Mouse (Mus musculus): Measurements from ENCODE around the gene Dlg4. TPM values are rescaled to one million over a fixed set of nuclear protein-coding genes. Genes with fewer than 3 reads are reported as not detected.

Dlg4 gene
- polyA plus RNA-seq, 1 experiment = 8.3 TPM

DNA sequence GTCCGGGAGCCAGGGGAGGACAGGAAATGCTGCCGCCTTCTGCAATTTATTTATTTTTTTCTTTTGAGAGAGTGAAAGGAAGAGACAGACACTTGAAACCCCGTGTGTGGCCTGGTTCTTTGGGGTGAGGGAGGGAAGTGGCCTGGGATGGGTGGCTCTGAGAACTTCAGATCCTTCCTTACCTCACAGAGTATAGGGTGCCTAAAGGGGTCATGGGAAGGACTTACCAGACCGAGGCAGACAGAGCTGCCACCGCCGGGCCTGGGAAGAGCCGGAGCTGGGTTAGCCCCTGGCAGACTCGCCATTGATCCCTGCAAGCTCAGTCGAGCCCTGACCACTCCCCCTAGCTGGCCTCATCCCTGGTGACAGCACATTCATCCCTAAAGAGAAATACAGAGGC lies 28.7 kb downstream of the Dlg4 start:
- no peaks in the 10 kb centered on the region for H3K4me1 ChIP-seq (ENCODE audit: control insufficient read depth, insufficient read depth, low read length)
- no peak overlapping the region for H3K4me3 ChIP-seq (ENCODE audit: insufficient read depth, low read depth, low read length)
- no peaks in the 10 kb centered on the region for H3K27me3 ChIP-seq (replicated peaks; ENCODE audit: control insufficient read depth, insufficient read depth, low read length)
- TF ChIP-seq POLR2A (IDR thresholded peaks at IDR 0.05; ENCODE audit: low read depth, low read length) = no peak
- no peak for TF ChIP-seq CTCF (conservative IDR thresholded peaks at IDR 0.05; ENCODE audit: insufficient read depth, insufficient read length, low read depth, low read length)
- WGBS = 37% methylated on average over 9 of the region's 9 CpGs
- no peaks in the 10 kb centered on the region for H3K36me3 ChIP-seq (ENCODE audit: control insufficient read depth, insufficient read depth, low read length)
- DNase-seq = no peak
- H3K27ac ChIP-seq (ENCODE audit: insufficient read depth, low read depth, low read length) = no peak overlapping the region

DNA sequence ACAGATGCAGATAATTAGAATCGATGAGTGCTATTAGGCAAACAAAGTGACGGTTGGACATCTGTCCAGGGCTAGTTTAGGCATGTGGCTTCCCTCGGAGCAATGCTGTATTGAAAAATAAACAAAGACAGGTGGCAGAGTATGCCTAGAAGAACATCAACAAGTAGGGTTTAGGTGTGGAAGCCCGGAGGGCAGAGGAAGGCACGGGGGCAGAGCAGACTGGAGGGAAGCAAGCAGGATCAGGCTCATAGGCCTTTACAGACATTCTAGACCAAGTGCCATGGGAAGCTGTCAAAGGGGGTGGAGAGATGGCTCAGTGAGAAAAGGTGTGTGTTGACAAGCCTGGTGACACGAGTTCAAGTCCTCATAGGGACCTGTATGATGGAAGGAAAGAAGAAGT lies 32.6 kb downstream of the Dlg4 start:
- TF ChIP-seq POLR2A (IDR thresholded peaks at IDR 0.05; ENCODE audit: low read depth, low read length) (no peak), CTCF (conservative IDR thresholded peaks at IDR 0.05; ENCODE audit: insufficient read depth, insufficient read length, low read depth, low read length) (no peak)
- WGBS = 67% methylated on average over 6 of the region's 6 CpGs
- H3K27me3 ChIP-seq (replicated peaks; ENCODE audit: control insufficient read depth, insufficient read depth, low read length) = no peaks in the 10 kb centered on the region
- H3K27ac ChIP-seq (ENCODE audit: insufficient read depth, low read depth, low read length) = no peak overlapping the region
- H3K36me3 ChIP-seq (ENCODE audit: control insufficient read depth, insufficient read depth, low read length) = no peaks in the 10 kb centered on the region
- no peak overlapping the region for H3K4me3 ChIP-seq (ENCODE audit: insufficient read depth, low read depth, low read length)
- no peaks in the 10 kb centered on the region; the same call in 1 of the 2 replicates for H3K4me1 ChIP-seq (ENCODE audit: control insufficient read depth, insufficient read depth, low read length)
- no peak for DNase-seq

DNA sequence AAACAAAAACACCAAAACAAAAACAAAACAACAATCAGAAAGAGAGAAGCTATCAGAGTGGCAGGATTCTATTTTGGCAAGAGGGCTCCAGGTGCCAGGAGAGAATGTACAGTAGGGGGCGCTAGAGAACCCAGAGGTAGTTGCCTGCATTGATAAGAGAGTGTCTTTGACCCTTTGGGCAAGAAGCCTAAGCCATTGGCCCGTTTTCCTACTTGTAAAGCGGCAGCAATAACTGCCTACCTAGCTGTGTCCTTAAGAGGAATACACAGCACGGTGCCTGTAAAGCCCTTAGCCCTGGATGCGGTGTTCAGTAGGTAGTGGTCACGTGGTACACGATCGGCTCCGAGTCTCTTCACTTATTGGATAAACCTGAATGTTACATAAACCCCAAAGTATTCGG lies 33.1 kb downstream of the Dlg4 start:
- Histone ChIP-seq H3K36me3 (ENCODE audit: control insufficient read depth, insufficient read depth, low read length) (no peaks in the 10 kb centered on the region), H3K4me3 (ENCODE audit: insufficient read depth, low read depth, low read length) (no peak overlapping the region), H3K4me1 (ENCODE audit: control insufficient read depth, insufficient read depth, low read length) (no peaks in the 10 kb centered on the region; the same call in 1 of the 2 replicates), H3K27ac (ENCODE audit: insufficient read depth, low read depth, low read length) (no peak overlapping the region), H3K27me3 (replicated peaks; ENCODE audit: control insufficient read depth, insufficient read depth, low read length) (no peaks in the 10 kb centered on the region)
- no peak for DNase-seq
- TF ChIP-seq POLR2A (IDR thresholded peaks at IDR 0.05; ENCODE audit: low read depth, low read length) (no peak), CTCF (conservative IDR thresholded peaks at IDR 0.05; ENCODE audit: insufficient read depth, insufficient read length, low read depth, low read length) (peak; percentile 51; the same call in 1 of the 2 replicates)
- 56% methylated on average over 10 of the region's 10 CpGs for WGBS

DNA sequence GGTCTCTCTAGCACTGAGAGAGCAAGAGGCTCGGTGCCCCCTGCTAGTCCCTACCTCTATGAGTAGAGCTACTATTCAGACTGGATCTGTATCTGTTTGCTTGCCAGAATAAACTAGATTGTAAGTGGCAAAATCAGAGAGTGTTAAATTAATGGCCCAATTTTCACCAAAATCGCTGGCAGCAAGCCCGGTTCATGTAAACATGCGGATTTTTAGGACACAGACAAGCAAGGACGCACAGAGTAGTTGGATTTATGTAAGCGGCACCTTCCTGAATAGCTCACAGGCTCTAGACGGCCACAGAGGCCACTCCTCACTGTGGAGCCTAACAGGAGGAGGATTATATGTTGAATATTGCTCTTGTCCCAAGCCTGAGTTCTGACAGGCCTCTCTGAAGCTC lies 36.4 kb downstream of the Dlg4 start:
- TF ChIP-seq CTCF (conservative IDR thresholded peaks at IDR 0.05; ENCODE audit: insufficient read depth, insufficient read length, low read depth, low read length) (no peak), POLR2A (IDR thresholded peaks at IDR 0.05; ENCODE audit: low read depth, low read length) (no peak)
- DNase-seq = no peak
- 59% methylated on average over 7 of the region's 7 CpGs for WGBS
- Histone ChIP-seq H3K27me3 (replicated peaks; ENCODE audit: control insufficient read depth, insufficient read depth, low read length) (no peaks in the 10 kb centered on the region), H3K27ac (ENCODE audit: insufficient read depth, low read depth, low read length) (no peak overlapping the region), H3K4me1 (ENCODE audit: control insufficient read depth, insufficient read depth, low read length) (no peaks in the 10 kb centered on the region; the same call in 1 of the 2 replicates), H3K36me3 (ENCODE audit: control insufficient read depth, insufficient read depth, low read length) (no peaks in the 10 kb centered on the region), H3K4me3 (ENCODE audit: insufficient read depth, low read depth, low read length) (no peak overlapping the region)

DNA sequence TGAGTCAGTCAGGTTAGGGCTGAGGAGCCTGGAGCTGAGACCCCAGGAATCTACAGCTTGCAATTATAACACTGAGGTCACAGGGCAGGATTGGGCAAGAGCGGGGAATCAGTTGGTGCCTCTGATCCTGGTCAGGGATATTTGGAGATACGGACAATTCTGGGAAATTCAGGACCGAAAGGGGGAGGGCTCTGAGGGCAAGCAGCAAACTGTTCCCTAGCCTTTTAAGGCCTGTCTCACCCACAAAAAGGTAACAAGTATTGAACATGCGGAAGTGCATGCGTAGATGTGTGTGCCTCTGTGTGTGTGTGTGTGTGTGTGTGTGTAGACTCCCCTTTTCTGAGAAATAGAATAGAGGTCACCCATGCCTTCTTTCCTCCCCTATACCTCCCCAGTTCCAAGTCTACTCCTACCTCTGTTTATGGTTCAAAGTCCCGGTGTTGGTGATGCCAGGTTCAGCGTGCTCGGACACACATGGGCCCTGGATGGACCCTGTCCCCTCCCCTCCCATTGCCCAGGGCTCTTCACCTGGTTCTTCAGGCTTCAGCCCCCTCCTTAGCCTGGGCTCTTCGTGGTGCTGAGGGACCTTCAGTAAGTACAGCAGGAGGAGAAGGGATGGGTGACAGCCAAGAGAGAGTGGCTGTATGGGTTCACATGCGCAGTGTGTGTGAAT lies 37.3 kb downstream of the Dlg4 start, which contains the start of gene Asgr1:
Gene Asgr1 (plus strand): TSS at position 188 of the 673 bp plus-strand sequence.
- no peaks in the 10 kb centered on the region; the same call in 1 of the 2 replicates for H3K4me1 ChIP-seq (ENCODE audit: control insufficient read depth, insufficient read depth, low read length)
- WGBS = 73% methylated on average over 10 of the region's 10 CpGs
- H3K36me3 ChIP-seq (ENCODE audit: control insufficient read depth, insufficient read depth, low read length) = no peaks in the 10 kb centered on the region
- peak; percentile 61 for DNase-seq
- no peak within 1 kb of the TSS for H3K4me3 ChIP-seq (ENCODE audit: insufficient read depth, low read depth, low read length)
- H3K27ac ChIP-seq (ENCODE audit: insufficient read depth, low read depth, low read length) = no peak within 1 kb of the TSS
- no peaks in the 10 kb centered on the region for H3K27me3 ChIP-seq (replicated peaks; ENCODE audit: control insufficient read depth, insufficient read depth, low read length)
- TF ChIP-seq POLR2A (IDR thresholded peaks at IDR 0.05; ENCODE audit: low read depth, low read length) (no peak), CTCF (conservative IDR thresholded peaks at IDR 0.05; ENCODE audit: insufficient read depth, insufficient read length, low read depth, low read length) (no peak)

DNA sequence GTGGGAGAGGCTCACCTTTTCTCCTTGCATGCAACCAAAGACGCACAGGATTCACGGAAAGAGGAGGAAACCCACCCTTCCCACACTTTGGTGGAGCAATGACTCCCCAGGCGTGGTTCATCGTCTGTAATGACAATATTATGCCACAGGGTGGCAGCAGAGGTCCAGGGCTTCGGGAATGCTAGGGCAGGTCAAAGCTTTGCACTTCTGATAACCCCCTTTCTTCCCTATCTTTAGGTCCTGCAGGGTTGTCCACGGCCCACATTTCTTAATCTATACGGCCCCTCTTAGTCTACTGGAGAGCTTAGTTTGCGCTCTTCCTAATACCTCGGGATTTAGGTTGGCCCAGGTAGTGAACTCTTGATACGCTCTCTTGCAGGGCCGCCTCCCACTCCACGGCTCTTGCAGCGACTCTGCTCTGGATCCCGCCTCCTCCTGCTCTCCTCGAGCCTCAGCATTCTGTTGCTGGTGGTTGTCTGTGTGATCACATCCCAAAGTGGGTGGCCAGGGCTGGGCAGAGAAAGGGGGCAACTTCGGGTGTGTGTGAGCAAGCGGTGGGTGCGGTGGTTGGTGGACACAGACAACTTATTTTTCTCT lies 39.0 kb downstream of the Dlg4 start:
- DNase-seq = peak; percentile 70
- TF ChIP-seq POLR2A (IDR thresholded peaks at IDR 0.05; ENCODE audit: low read depth, low read length) (no peak), CTCF (conservative IDR thresholded peaks at IDR 0.05; ENCODE audit: insufficient read depth, insufficient read length, low read depth, low read length) (peak; percentile 95)
- Histone ChIP-seq H3K4me3 (ENCODE audit: insufficient read depth, low read depth, low read length) (no peak overlapping the region), H3K36me3 (ENCODE audit: control insufficient read depth, insufficient read depth, low read length) (no peaks in the 10 kb centered on the region), H3K27ac (ENCODE audit: insufficient read depth, low read depth, low read length) (no peak overlapping the region), H3K27me3 (replicated peaks; ENCODE audit: control insufficient read depth, insufficient read depth, low read length) (no peaks in the 10 kb centered on the region), H3K4me1 (ENCODE audit: control insufficient read depth, insufficient read depth, low read length) (no peaks in the 10 kb centered on the region; the same call in 1 of the 2 replicates)
- WGBS = 25% methylated on average over 18 of the region's 18 CpGs

DNA sequence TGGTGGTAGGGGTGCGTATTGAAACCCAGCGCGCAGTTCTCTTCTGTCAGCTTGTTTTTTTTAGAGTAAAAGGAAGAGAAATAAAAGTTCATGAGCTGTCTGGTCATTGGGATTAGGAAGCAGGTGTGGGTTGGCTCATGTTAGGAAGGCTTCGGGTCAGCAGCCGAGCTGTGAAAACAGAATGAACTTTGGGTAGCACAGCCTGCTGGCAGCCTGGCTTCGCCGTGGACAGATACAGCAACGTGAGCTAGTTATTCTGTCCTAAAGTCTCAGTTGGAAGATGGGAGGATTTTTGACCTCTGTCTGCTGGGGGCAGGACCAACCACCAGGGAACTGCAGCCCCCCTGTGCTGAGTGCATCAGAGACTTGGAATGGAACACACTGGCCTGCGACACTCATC lies 41.1 kb downstream of the Dlg4 start:
- H3K4me1 ChIP-seq (ENCODE audit: control insufficient read depth, insufficient read depth, low read length) = no peaks in the 10 kb centered on the region; the same call in 1 of the 2 replicates
- no peaks in the 10 kb centered on the region for H3K27me3 ChIP-seq (replicated peaks; ENCODE audit: control insufficient read depth, insufficient read depth, low read length)
- DNase-seq = peak; percentile 80
- no peaks in the 10 kb centered on the region for H3K36me3 ChIP-seq (ENCODE audit: control insufficient read depth, insufficient read depth, low read length)
- 62% methylated on average over 9 of the region's 9 CpGs for WGBS
- no peak overlapping the region for H3K27ac ChIP-seq (ENCODE audit: insufficient read depth, low read depth, low read length)
- no peak overlapping the region for H3K4me3 ChIP-seq (ENCODE audit: insufficient read depth, low read depth, low read length)
- TF ChIP-seq CTCF (conservative IDR thresholded peaks at IDR 0.05; ENCODE audit: insufficient read depth, insufficient read length, low read depth, low read length) = no peak
- TF ChIP-seq POLR2A (IDR thresholded peaks at IDR 0.05; ENCODE audit: low read depth, low read length) = no peak
